ENCODE assay signal across 8 mouse cellular contexts in the genomic region with DNA sequence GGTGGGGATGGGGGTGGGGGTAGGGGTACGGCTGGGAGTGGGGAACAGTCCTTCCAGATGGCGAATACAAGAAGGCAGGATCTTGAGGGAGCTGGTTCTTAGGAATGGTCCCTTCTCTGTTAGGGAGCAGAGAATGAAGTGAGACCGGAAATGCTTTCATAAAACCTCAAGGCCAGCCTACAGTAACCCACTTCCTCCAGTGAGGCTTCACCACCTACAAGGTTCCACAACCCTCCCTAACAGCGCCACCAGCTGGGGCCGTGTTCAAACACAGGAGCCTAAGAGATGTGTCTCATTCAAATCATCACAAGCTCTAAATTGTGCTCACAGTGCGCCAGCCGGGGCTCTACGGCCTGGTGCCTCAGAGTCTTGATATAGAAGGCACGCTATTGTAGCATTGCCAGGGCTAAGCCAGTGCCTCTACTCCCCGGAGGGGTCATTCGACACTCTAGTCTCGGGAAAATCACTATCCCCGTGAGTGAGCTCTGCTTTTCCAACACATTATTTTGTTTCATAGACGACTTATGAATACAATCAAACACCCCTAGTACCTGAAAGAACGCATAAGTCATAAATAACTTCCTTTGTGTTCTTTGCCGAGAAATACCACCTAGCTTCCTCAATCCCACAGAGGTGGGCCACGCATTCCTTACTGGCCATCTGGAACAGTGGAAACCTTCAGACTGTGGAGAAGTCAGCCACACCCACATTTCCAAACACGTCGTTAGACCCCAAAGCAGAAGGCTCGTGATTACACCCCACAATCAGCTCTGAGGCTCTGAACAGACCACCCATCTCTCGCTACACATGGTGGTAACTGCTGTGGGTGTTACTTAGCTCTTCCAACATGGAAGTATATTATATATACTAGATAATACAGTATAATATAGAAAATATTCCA.
DNase-seq lines count a peak whose midpoint lies in the region; ATAC-seq and TF ChIP-seq lines count a peak whose summit lies in the region.

No protein-coding gene starts in this region.

- H3K9ac ChIP-seq in ES-E14 (ENCODE audit: insufficient read depth, low read depth, low read length, poor library complexity, severe bottlenecking) = no peak overlapping the region
- no peak overlapping the region for H3K9ac ChIP-seq in hindbrain, postnatal 0 days (replicated peaks; ENCODE audit: low read length)

- DNase-seq in ES-E14 (ENCODE audit: low read depth, low spot score) = peak; percentile 45
- peak; percentile 45 for DNase-seq in c-Kit-positive CD71-positive TER-119-positive erythroid progenitor cells, embryonic 14.5 days (ENCODE audit: low spot score)
- DNase-seq in gastrocnemius, adult 8-10 months (ENCODE audit: low spot score in 2 of 2) = peak; percentile 74 to 78
- DNase-seq in hindbrain, postnatal 0 days (ENCODE audit: low spot score) = peak; percentile 69
- peak; percentile 39 to 61 for DNase-seq in left cerebral cortex, adult 18-20 months (ENCODE audit: low spot score in 2 of 2)
- DNase-seq in lung, postnatal 36 days = peak; percentile 95

- 62% methylated on average over 21 of the region's 21 CpGs for WGBS in hindbrain, postnatal 0 days
- 42% methylated on average over 21 of the region's 21 CpGs for WGBS in small intestine, adult 2 months

- H3K4me3 ChIP-seq in ES-E14 (ENCODE audit: insufficient read depth in 1 of 2, low read depth in 1 of 2, low read length in 2 of 2, poor library complexity in 1 of 2, severe bottlenecking in 1 of 2) = no peak overlapping the region
- H3K4me3 ChIP-seq in hindbrain, postnatal 0 days (ENCODE audit: low read length) = no peak overlapping the region
- no peak overlapping the region for H3K4me3 ChIP-seq in small intestine, adult 2 months (ENCODE audit: low read depth, low read length)

- H3K27ac ChIP-seq in ES-E14 (ENCODE audit: insufficient read depth, low read depth, low read length, poor library complexity, severe bottlenecking) = no peak overlapping the region
- H3K27ac ChIP-seq in hindbrain, postnatal 0 days = peak overlapping the region; percentile 56; the same call in 1 of the 2 replicates
- no peak overlapping the region for H3K27ac ChIP-seq in small intestine, adult 2 months (ENCODE audit: insufficient read depth, low read depth, low read length)

- 0 out of 4 replicates have a peak, but pooled peaks cover 0 to 2% of the 10 kb centered on the region in 2 experiments for H3K4me1 ChIP-seq in ES-E14 (ENCODE audit: control insufficient read depth in 2 of 2, insufficient read depth in 2 of 2, low read length in 2 of 2, poor library complexity in 1 of 2)
- peaks cover 5% of the 10 kb centered on the region; the same call in 1 of the 2 replicates for H3K4me1 ChIP-seq in hindbrain, postnatal 0 days (ENCODE audit: insufficient read depth, low read length)
- H3K4me1 ChIP-seq in small intestine, adult 2 months (ENCODE audit: control insufficient read depth, insufficient read depth, insufficient read length, low read length) = peaks cover 18% of the 10 kb centered on the region; the same call in 1 of the 2 replicates

- no peaks in the 10 kb centered on the region for H3K27me3 ChIP-seq in hindbrain, postnatal 0 days (ENCODE audit: insufficient read depth, low read length)
- H3K27me3 ChIP-seq in small intestine, adult 2 months (ENCODE audit: control insufficient read depth, insufficient read depth, low read length) = no peaks in the 10 kb centered on the region

- in situ Hi-C loops in ES-E14 (cut with MboI; ENCODE audit: low sequenced_read_pairs in 2 of 2, unreplicated experiment in 2 of 2) = no loop called here

- H3K9me3 ChIP-seq in ES-E14 (ENCODE audit: control insufficient read depth, insufficient read depth, low read depth, low read length) = no peaks in the 10 kb centered on the region
- no peaks in the 10 kb centered on the region for H3K9me3 ChIP-seq in hindbrain, postnatal 0 days (ENCODE audit: low read length)

- TF ChIP-seq POLR2A in small intestine, adult 2 months (IDR thresholded peaks at IDR 0.05; ENCODE audit: low read depth, low read length) = no peak

- no peaks in the 10 kb centered on the region for H3K36me3 ChIP-seq in ES-E14 (ENCODE audit: control insufficient read depth, insufficient read depth, low read length, poor library complexity, severe bottlenecking)
- no peaks in the 10 kb centered on the region for H3K36me3 ChIP-seq in hindbrain, postnatal 0 days (ENCODE audit: insufficient read depth, low read length)
- no peaks in the 10 kb centered on the region for H3K36me3 ChIP-seq in small intestine, adult 2 months (ENCODE audit: control insufficient read depth, insufficient read depth, low read length)

- peak; percentile 64 for TF ChIP-seq CTCF in hindbrain, postnatal 0 days (IDR thresholded peaks at IDR 0.05; ENCODE audit: low read depth)
- TF ChIP-seq CTCF in small intestine, adult 2 months (IDR thresholded peaks at IDR 0.05; ENCODE audit: extremely low read depth, insufficient read length, insufficient replicate concordance, low read depth, low read length) = peak; percentile 63; the same call in 1 of the 2 replicates

- peak overlapping the region; percentile 37; the same call in 1 of the 2 replicates for H3K4me2 ChIP-seq in hindbrain, postnatal 0 days (ENCODE audit: low read depth, low read length)

- peak; percentile 51; the same call in 1 of the 2 replicates for ATAC-seq in hindbrain, postnatal 0 days
- ATAC-seq in erythroblast, adult 5-6 weeks (replicated peaks; ENCODE audit: low FRiP score, poor library complexity, severe bottlenecking) = no peak

TF ChIP-seq in ES-E14, 5 proteins besides CTCF, POLR2A, EP300 and RAD21:
- no peak for TF ChIP-seq ZC3H11A (IDR thresholded peaks at IDR 0.05; ENCODE audit: borderline replicate concordance, low read depth, low read length)
- no peak for TF ChIP-seq HCFC1 (IDR thresholded peaks at IDR 0.05; ENCODE audit: borderline replicate concordance, insufficient read depth, low read length)
- no peak for TF ChIP-seq MAFK (IDR thresholded peaks at IDR 0.05; ENCODE audit: insufficient read depth, low read depth, low read length)
- TF ChIP-seq ZNF384 (IDR thresholded peaks at IDR 0.05; ENCODE audit: low read depth, low read length) = no peak
- no peak for TF ChIP-seq CHD2 (IDR thresholded peaks at IDR 0.05; ENCODE audit: low read depth, low read length)
TF ChIP-seq in ES-E14: peak in this region for 0.

Comparison
In these comparisons a context has a peak if more than half of its experiments do, and no peak if none do; other contexts are left out.
1. DNase-seq: peak in every context shown above with its lines; median percentile 95 in lung, postnatal 36 days; 76 in gastrocnemius, adult 8-10 months; 69 in hindbrain, postnatal 0 days; 50 in left cerebral cortex, adult 18-20 months; 45 in ES-E14; 45 in c-Kit-positive CD71-positive TER-119-positive erythroid progenitor cells, embryonic 14.5 days.